Mouse (Mus musculus): ENCODE data around the gene Rassf8. TPM values are rescaled to one million over a fixed set of nuclear protein-coding genes. Genes with fewer than 3 reads are reported as not detected.

Gene Rassf8
- polyA plus RNA-seq, 1 experiment from 2014 or later, result 4.4 TPM

- DNase-seq (no peak), ATAC-seq (ENCODE audit: low FRiP score, low TSS enrichment) (no peak)
- Histone ChIP-seq H3K4me3 (replicated peaks; ENCODE audit: low read depth, low read length) (no peak overlapping the region), H3K9me3 (ENCODE audit: control insufficient read depth, low read length) (no peaks in the 10 kb centered on the region), H3K36me3 (ENCODE audit: control insufficient read depth, insufficient read depth, low read length) (no peaks in the 10 kb centered on the region), H3K4me1 (ENCODE audit: control insufficient read depth, insufficient read depth, low read length) (no peaks in the 10 kb centered on the region), H3K27ac (replicated peaks; ENCODE audit: low read depth, low read length) (no peak overlapping the region), H3K27me3 (ENCODE audit: control insufficient read depth, insufficient read depth, low read length) (no peaks in the 10 kb centered on the region), H3K9ac (replicated peaks; ENCODE audit: low read length) (no peak overlapping the region), H3K4me2 (ENCODE audit: low read length) (no peak overlapping the region)
- 91% methylated on average over 6 of the region's 6 CpGs for WGBS
These were observed 10.1 kb downstream of the Rassf8 start for GRCm38 (mm10) chr6:145756640-145757005.

GRCm38 (mm10) chr6:145757346-145757745 lies 10.8 kb downstream of the Rassf8 start:
- Histone ChIP-seq H3K27ac (replicated peaks; ENCODE audit: low read depth, low read length) (no peak overlapping the region), H3K36me3 (ENCODE audit: control insufficient read depth, insufficient read depth, low read length) (no peaks in the 10 kb centered on the region), H3K4me1 (ENCODE audit: control insufficient read depth, insufficient read depth, low read length) (no peaks in the 10 kb centered on the region), H3K4me2 (ENCODE audit: low read length) (no peak overlapping the region), H3K4me3 (replicated peaks; ENCODE audit: low read depth, low read length) (no peak overlapping the region), H3K9me3 (ENCODE audit: control insufficient read depth, low read length) (no peaks in the 10 kb centered on the region), H3K27me3 (ENCODE audit: control insufficient read depth, insufficient read depth, low read length) (no peaks in the 10 kb centered on the region), H3K9ac (replicated peaks; ENCODE audit: low read length) (no peak overlapping the region)
- ATAC-seq (ENCODE audit: low FRiP score, low TSS enrichment) (no peak), DNase-seq (no peak)
- WGBS, result 84% methylated on average over 3 of the region's 3 CpGs

GRCm38 (mm10) chr6:145758685-145759084 lies 12.1 kb downstream of the Rassf8 start:
- ATAC-seq (ENCODE audit: low FRiP score, low TSS enrichment), result no peak
- Histone ChIP-seq H3K9me3 (ENCODE audit: control insufficient read depth, low read length) (no peaks in the 10 kb centered on the region), H3K27me3 (ENCODE audit: control insufficient read depth, insufficient read depth, low read length) (no peaks in the 10 kb centered on the region), H3K4me2 (ENCODE audit: low read length) (no peak overlapping the region), H3K4me1 (ENCODE audit: control insufficient read depth, insufficient read depth, low read length) (no peaks in the 10 kb centered on the region), H3K4me3 (replicated peaks; ENCODE audit: low read depth, low read length) (no peak overlapping the region), H3K36me3 (ENCODE audit: control insufficient read depth, insufficient read depth, low read length) (no peaks in the 10 kb centered on the region), H3K9ac (replicated peaks; ENCODE audit: low read length) (no peak overlapping the region), H3K27ac (replicated peaks; ENCODE audit: low read depth, low read length) (no peak overlapping the region)
- DNase-seq, result no peak
- 87% methylated on average over 10 of the region's 10 CpGs for WGBS

- no peaks in the 10 kb centered on the region for H3K27me3 ChIP-seq (ENCODE audit: control insufficient read depth, insufficient read depth, low read length)
- H3K9ac ChIP-seq (replicated peaks; ENCODE audit: low read length), result no peak overlapping the region
- WGBS, result 89% methylated on average over 2 of the region's 2 CpGs
These were observed 12.9 kb downstream of the Rassf8 start for GRCm38 (mm10) chr6:145759432-145759831.

GRCm38 (mm10) chr6:145760246-145761016 lies 13.9 kb downstream of the Rassf8 start:
- Histone ChIP-seq H3K27ac (replicated peaks; ENCODE audit: low read depth, low read length) (no peak overlapping the region), H3K4me3 (replicated peaks; ENCODE audit: low read depth, low read length) (no peak overlapping the region), H3K9me3 (ENCODE audit: control insufficient read depth, low read length) (no peaks in the 10 kb centered on the region), H3K36me3 (ENCODE audit: control insufficient read depth, insufficient read depth, low read length) (no peaks in the 10 kb centered on the region), H3K4me1 (ENCODE audit: control insufficient read depth, insufficient read depth, low read length) (no peaks in the 10 kb centered on the region), H3K9ac (replicated peaks; ENCODE audit: low read length) (no peak overlapping the region), H3K4me2 (ENCODE audit: low read length) (no peak overlapping the region), H3K27me3 (ENCODE audit: control insufficient read depth, insufficient read depth, low read length) (no peaks in the 10 kb centered on the region)
- no peak for ATAC-seq (ENCODE audit: low FRiP score, low TSS enrichment)
- 85% methylated on average over 4 of the region's 4 CpGs for WGBS
- no peak for DNase-seq

More at GRCm38 (mm10) chr6:145759432-145759831, 12.9 kb downstream of the Rassf8 start:
- Histone ChIP-seq H3K4me3 (replicated peaks; ENCODE audit: low read depth, low read length) (no peak overlapping the region), H3K36me3 (ENCODE audit: control insufficient read depth, insufficient read depth, low read length) (no peaks in the 10 kb centered on the region), H3K4me2 (ENCODE audit: low read length) (no peak overlapping the region), H3K4me1 (ENCODE audit: control insufficient read depth, insufficient read depth, low read length) (no peaks in the 10 kb centered on the region), H3K27ac (replicated peaks; ENCODE audit: low read depth, low read length) (no peak overlapping the region), H3K9me3 (ENCODE audit: control insufficient read depth, low read length) (no peaks in the 10 kb centered on the region)
- no peak for DNase-seq
- ATAC-seq (ENCODE audit: low FRiP score, low TSS enrichment), result no peak

- H3K27ac ChIP-seq (replicated peaks; ENCODE audit: low read depth, low read length), result no peak overlapping the region
- no peak overlapping the region for H3K9ac ChIP-seq (replicated peaks; ENCODE audit: low read length)
- no peaks in the 10 kb centered on the region for H3K36me3 ChIP-seq (ENCODE audit: control insufficient read depth, insufficient read depth, low read length)
- WGBS, result 90% methylated on average over 3 of the region's 3 CpGs
- DNase-seq (no peak), ATAC-seq (ENCODE audit: low FRiP score, low TSS enrichment) (no peak)
- no peaks in the 10 kb centered on the region for H3K9me3 ChIP-seq (ENCODE audit: control insufficient read depth, low read length)
- H3K4me2 ChIP-seq (ENCODE audit: low read length), result no peak overlapping the region
- no peaks in the 10 kb centered on the region for H3K4me1 ChIP-seq (ENCODE audit: control insufficient read depth, insufficient read depth, low read length)
- no peaks in the 10 kb centered on the region for H3K27me3 ChIP-seq (ENCODE audit: control insufficient read depth, insufficient read depth, low read length)
- H3K4me3 ChIP-seq (replicated peaks; ENCODE audit: low read depth, low read length), result no peak overlapping the region
These were observed 14.8 kb downstream of the Rassf8 start for GRCm38 (mm10) chr6:145761151-145761935.

GRCm38 (mm10) chr6:145762016-145762415 lies 15.5 kb downstream of the Rassf8 start:
- H3K4me1 ChIP-seq (ENCODE audit: control insufficient read depth, insufficient read depth, low read length), result no peaks in the 10 kb centered on the region
- DNase-seq, result no peak
- H3K4me3 ChIP-seq (replicated peaks; ENCODE audit: low read depth, low read length), result no peak overlapping the region
- no peak for ATAC-seq (ENCODE audit: low FRiP score, low TSS enrichment)
- H3K27me3 ChIP-seq (ENCODE audit: control insufficient read depth, insufficient read depth, low read length), result no peaks in the 10 kb centered on the region
- H3K9me3 ChIP-seq (ENCODE audit: control insufficient read depth, low read length), result no peaks in the 10 kb centered on the region
- H3K27ac ChIP-seq (replicated peaks; ENCODE audit: low read depth, low read length), result no peak overlapping the region
- WGBS, result 90% methylated on average over 3 of the region's 3 CpGs
- no peaks in the 10 kb centered on the region for H3K36me3 ChIP-seq (ENCODE audit: control insufficient read depth, insufficient read depth, low read length)
- no peak overlapping the region for H3K4me2 ChIP-seq (ENCODE audit: low read length)
- no peak overlapping the region for H3K9ac ChIP-seq (replicated peaks; ENCODE audit: low read length)

- no peak for DNase-seq
These were observed 16.5 kb downstream of the Rassf8 start for GRCm38 (mm10) chr6:145763051-145763450.

GRCm38 (mm10) chr6:145765011-145765410 lies 18.5 kb downstream of the Rassf8 start:
- Histone ChIP-seq H3K4me3 (replicated peaks; ENCODE audit: low read depth, low read length) (no peak overlapping the region), H3K4me2 (ENCODE audit: low read length) (no peak overlapping the region), H3K27me3 (ENCODE audit: control insufficient read depth, insufficient read depth, low read length) (no peaks in the 10 kb centered on the region), H3K27ac (replicated peaks; ENCODE audit: low read depth, low read length) (no peak overlapping the region), H3K36me3 (ENCODE audit: control insufficient read depth, insufficient read depth, low read length) (no peaks in the 10 kb centered on the region), H3K4me1 (ENCODE audit: control insufficient read depth, insufficient read depth, low read length) (no peaks in the 10 kb centered on the region), H3K9ac (replicated peaks; ENCODE audit: low read length) (no peak overlapping the region), H3K9me3 (ENCODE audit: control insufficient read depth, low read length) (no peaks in the 10 kb centered on the region)
- no peak for ATAC-seq (ENCODE audit: low FRiP score, low TSS enrichment)
- no peak for DNase-seq
- 68% methylated on average over 7 of the region's 7 CpGs for WGBS

More at GRCm38 (mm10) chr6:145763051-145763450, 16.5 kb downstream of the Rassf8 start:
- Histone ChIP-seq H3K4me3 (replicated peaks; ENCODE audit: low read depth, low read length) (no peak overlapping the region), H3K9me3 (ENCODE audit: control insufficient read depth, low read length) (no peaks in the 10 kb centered on the region), H3K27ac (replicated peaks; ENCODE audit: low read depth, low read length) (no peak overlapping the region), H3K9ac (replicated peaks; ENCODE audit: low read length) (no peak overlapping the region), H3K27me3 (ENCODE audit: control insufficient read depth, insufficient read depth, low read length) (no peaks in the 10 kb centered on the region), H3K4me1 (ENCODE audit: control insufficient read depth, insufficient read depth, low read length) (no peaks in the 10 kb centered on the region), H3K36me3 (ENCODE audit: control insufficient read depth, insufficient read depth, low read length) (no peaks in the 10 kb centered on the region), H3K4me2 (ENCODE audit: low read length) (no peak overlapping the region)
- 89% methylated on average over 4 of the region's 4 CpGs for WGBS
- no peak for ATAC-seq (ENCODE audit: low FRiP score, low TSS enrichment)
